Mouse (Mus musculus) C2C12 (cell line): ENCODE measurements around the gene Pdf.

Source experiments
- CTCF ChIP-seq: IDR thresholded peaks from one replicate; pipeline ENCODE4 v1.5.1; 2011; ENCODE audit not compliant: control insufficient read depth, insufficient read depth, insufficient read length
- USF1 ChIP-seq: IDR thresholded peaks from one replicate; pipeline ENCODE4 v1.6.1; 2011; ENCODE audit warnings: low read depth, mild to moderate bottlenecking, control low read depth, moderate library complexity

- TF ChIP-seq CTCF (no peak), USF1 (no peak)
These were observed 47.4 kb upstream of the Pdf start for GRCm38 (mm10) chr8:107095717-107096365.
